Mouse (Mus musculus) heart, postnatal 4 days (tissue): ENCODE measurements around the gene Ackr2. TPM values are rescaled to one million over a fixed set of nuclear protein-coding genes. Genes with fewer than 3 reads are reported as not detected.

Source experiments
- DNase-seq: peaks from one replicate; pipeline ENCODE4 v3.0.0; 2021
- total RNA-seq, 2 experiments: library from RNA; stranded (reverse); gene quantifications; 2 replicates each; pipeline ENCODE4 v1.2.3; 2021

Gene Ackr2
- total RNA-seq, 2 experiments from 2014 or later, result 3.1 to 5.8 TPM

GRCm38 (mm10) chr9:121892057-121892687, 6.0 kb upstream of the Ackr2 start:
- no peak for DNase-seq

GRCm38 (mm10) chr9:121894447-121894846, 3.7 kb upstream of the Ackr2 start:
- no peak for DNase-seq

GRCm38 (mm10) chr9:121895392-121895993, 2.7 kb upstream of the Ackr2 start:
- peak; percentile 46 for DNase-seq

GRCm38 (mm10) chr9:121896820-121897219, 1.3 kb upstream of the Ackr2 start:
- peak; percentile 3 for DNase-seq

- DNase-seq, result no peak
These were observed 1.2 kb downstream of the Ackr2 start for GRCm38 (mm10) chr9:121899306-121899705.

GRCm38 (mm10) chr9:121900282-121900855, 2.2 kb downstream of the Ackr2 start:
- peak; percentile 3 for DNase-seq

GRCm38 (mm10) chr9:121901710-121902700, 3.9 kb downstream of the Ackr2 start:
- DNase-seq, result peak; percentile 4

- peak; percentile 36 for DNase-seq
These were observed 5.5 kb downstream of the Ackr2 start for GRCm38 (mm10) chr9:121903476-121904305.

GRCm38 (mm10) chr9:121904319-121904718, 6.2 kb downstream of the Ackr2 start:
- no peak for DNase-seq

GRCm38 (mm10) chr9:121904946-121905345, 6.8 kb downstream of the Ackr2 start:
- DNase-seq, result no peak

GRCm38 (mm10) chr9:121905556-121906185, 7.5 kb downstream of the Ackr2 start:
- no peak for DNase-seq

GRCm38 (mm10) chr9:121906456-121906855, 8.3 kb downstream of the Ackr2 start:
- DNase-seq, result no peak

- no peak for DNase-seq
These were observed 9.4 kb downstream of the Ackr2 start for GRCm38 (mm10) chr9:121907356-121908070.

- DNase-seq, result no peak
These were observed 10.2 kb downstream of the Ackr2 start for GRCm38 (mm10) chr9:121908321-121908720.

- no peak for DNase-seq
These were observed 11.5 kb downstream of the Ackr2 start for GRCm38 (mm10) chr9:121909635-121910034.

- no peak for DNase-seq
These were observed 13.0 kb downstream of the Ackr2 start for GRCm38 (mm10) chr9:121911196-121911595.

GRCm38 (mm10) chr9:121912786-121913185, 14.6 kb downstream of the Ackr2 start:
- no peak for DNase-seq

GRCm38 (mm10) chr9:121914226-121914757, 16.1 kb downstream of the Ackr2 start:
- DNase-seq, result no peak

GRCm38 (mm10) chr9:121915056-121915455, 16.9 kb downstream of the Ackr2 start:
- DNase-seq, result no peak

- no peak for DNase-seq
These were observed 17.9 kb downstream of the Ackr2 start, which contains the start of gene Cyp8b1 for GRCm38 (mm10) chr9:121916102-121916501. Gene Cyp8b1 (minus strand): TSS chr9:121916305.
